Mouse (Mus musculus): ENCODE data around the gene Rtn2. TPM values are rescaled to one million over a fixed set of nuclear protein-coding genes. Genes with fewer than 3 reads are reported as not detected.

Gene Rtn2
- polyA plus RNA-seq, 1 experiment = 14.3 TPM

- H3K9ac ChIP-seq (ENCODE audit: low read depth, poor library complexity, severe bottlenecking) = peak overlapping the region; percentile 22; the same call in 1 of the 2 replicates
- H3K4me1 ChIP-seq (ENCODE audit: control insufficient read depth, insufficient read depth, low read length) = peaks cover 1% of the 10 kb centered on the region
- H3K9me3 ChIP-seq (replicated peaks; ENCODE audit: control insufficient read depth, insufficient read depth, low read length, poor library complexity, severe bottlenecking) = no peaks in the 10 kb centered on the region
- H3K27me3 ChIP-seq (ENCODE audit: control insufficient read depth, insufficient read depth, low read length, poor library complexity, severe bottlenecking) = no peaks in the 10 kb centered on the region
- no peak overlapping the region for H3K27ac ChIP-seq (ENCODE audit: insufficient read depth, low read length)
- no peak for TF ChIP-seq POLR2A (IDR thresholded peaks at IDR 0.05; ENCODE audit: insufficient read depth, low read length)
- TF ChIP-seq CTCF (IDR thresholded peaks at IDR 0.05; ENCODE audit: low read depth, low read length) = no peak
- no peak for TF ChIP-seq EP300 (IDR thresholded peaks at IDR 0.05; ENCODE audit: insufficient read depth, low read depth, low read length)
- H3K4me3 ChIP-seq (ENCODE audit: low read depth, low read length) = peak overlapping the region; percentile 49
- H3K36me3 ChIP-seq (ENCODE audit: control insufficient read depth, insufficient read depth, low read length, poor library complexity, severe bottlenecking) = no peaks in the 10 kb centered on the region
These were observed 22.3 kb downstream of the Rtn2 start for GRCm38 (mm10) chr7:19304501-19305412.

DNA sequence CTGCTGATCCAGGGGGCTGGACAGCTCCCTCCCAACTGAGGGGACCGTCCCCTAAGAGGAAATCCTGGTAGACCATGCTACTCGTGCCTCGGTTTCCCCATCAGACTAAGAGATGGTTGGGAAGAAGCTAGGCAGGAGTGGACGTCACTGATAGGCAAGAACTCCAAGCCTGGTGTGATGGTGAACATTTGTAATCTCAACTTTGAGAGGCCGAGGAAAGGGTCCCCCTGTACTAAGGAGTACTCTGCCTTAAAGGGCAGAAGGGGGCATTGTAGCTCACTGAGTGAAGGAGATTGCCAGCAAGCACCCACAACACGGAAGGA is 22.9 kb downstream of the Rtn2 start:
- Histone ChIP-seq H3K9ac (ENCODE audit: low read depth, poor library complexity, severe bottlenecking) (no peak overlapping the region), H3K4me3 (ENCODE audit: low read depth, low read length) (no peak overlapping the region), H3K27ac (ENCODE audit: insufficient read depth, low read length) (no peak overlapping the region), H3K36me3 (ENCODE audit: control insufficient read depth, insufficient read depth, low read length, poor library complexity, severe bottlenecking) (no peaks in the 10 kb centered on the region), H3K27me3 (ENCODE audit: control insufficient read depth, insufficient read depth, low read length, poor library complexity, severe bottlenecking) (no peaks in the 10 kb centered on the region), H3K9me3 (replicated peaks; ENCODE audit: control insufficient read depth, insufficient read depth, low read length, poor library complexity, severe bottlenecking) (no peaks in the 10 kb centered on the region), H3K4me1 (ENCODE audit: control insufficient read depth, insufficient read depth, low read length) (peaks cover 1% of the 10 kb centered on the region)
- TF ChIP-seq POLR2A (IDR thresholded peaks at IDR 0.05; ENCODE audit: insufficient read depth, low read length) (no peak), CTCF (IDR thresholded peaks at IDR 0.05; ENCODE audit: low read depth, low read length) (no peak)

DNA sequence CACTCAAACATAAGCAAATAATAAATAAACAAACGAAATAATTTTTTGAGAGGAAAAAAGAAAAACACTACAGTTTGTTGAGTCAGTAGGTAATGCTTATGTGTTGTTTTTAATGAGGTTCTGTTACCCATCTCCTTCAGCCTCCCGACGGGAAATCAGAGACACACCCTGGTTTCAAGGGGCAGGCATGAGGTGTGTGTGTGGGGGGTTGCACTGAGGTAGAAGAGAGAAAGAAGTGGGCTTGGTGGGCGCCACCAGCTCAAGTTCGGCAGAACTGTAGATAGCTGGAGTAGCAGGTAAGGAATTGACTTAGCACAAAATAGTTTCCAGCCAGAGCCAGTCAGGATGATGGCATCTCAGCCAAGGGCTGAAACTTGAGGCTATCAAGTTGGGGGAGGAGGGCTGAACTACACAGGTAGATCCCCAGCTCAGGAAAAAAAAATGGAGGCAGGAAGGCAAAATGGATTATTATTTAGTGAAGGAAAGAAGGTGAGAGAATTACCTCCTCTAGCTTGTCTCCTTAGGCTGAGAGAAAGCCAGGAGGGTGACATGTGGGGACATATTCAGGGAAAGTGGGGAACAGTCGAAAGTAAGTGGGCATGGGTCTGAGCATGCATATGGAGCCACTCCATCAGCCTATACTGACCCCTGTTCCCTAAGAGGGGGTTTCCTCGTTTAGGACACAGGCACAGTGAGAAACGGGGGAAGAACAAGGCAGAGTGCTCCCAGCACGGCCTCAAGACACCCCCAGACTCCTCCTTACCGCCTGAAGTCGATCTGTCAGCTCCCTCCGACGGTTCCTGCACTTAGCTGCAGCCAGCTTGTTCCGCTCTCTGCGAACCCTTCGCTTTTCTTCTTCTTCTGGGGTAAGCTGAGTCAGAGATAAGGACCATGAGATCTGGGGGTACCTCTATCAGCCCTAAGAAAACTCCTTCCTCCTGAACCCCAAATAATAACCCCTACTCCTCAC is 23.7 kb downstream of the Rtn2 start:
- H3K4me3 ChIP-seq (ENCODE audit: low read depth, low read length) = no peak overlapping the region
- no peaks in the 10 kb centered on the region for H3K36me3 ChIP-seq (ENCODE audit: control insufficient read depth, insufficient read depth, low read length, poor library complexity, severe bottlenecking)
- no peaks in the 10 kb centered on the region for H3K9me3 ChIP-seq (replicated peaks; ENCODE audit: control insufficient read depth, insufficient read depth, low read length, poor library complexity, severe bottlenecking)
- no peak overlapping the region for H3K27ac ChIP-seq (ENCODE audit: insufficient read depth, low read length)
- H3K27me3 ChIP-seq (ENCODE audit: control insufficient read depth, insufficient read depth, low read length, poor library complexity, severe bottlenecking) = no peaks in the 10 kb centered on the region
- H3K9ac ChIP-seq (ENCODE audit: low read depth, poor library complexity, severe bottlenecking) = no peak overlapping the region
- no peak for TF ChIP-seq CTCF (IDR thresholded peaks at IDR 0.05; ENCODE audit: low read depth, low read length)
- no peak for TF ChIP-seq POLR2A (IDR thresholded peaks at IDR 0.05; ENCODE audit: insufficient read depth, low read length)
- TF ChIP-seq EP300 (IDR thresholded peaks at IDR 0.05; ENCODE audit: insufficient read depth, low read depth, low read length) = no peak
- peaks cover 1% of the 10 kb centered on the region for H3K4me1 ChIP-seq (ENCODE audit: control insufficient read depth, insufficient read depth, low read length)

DNA sequence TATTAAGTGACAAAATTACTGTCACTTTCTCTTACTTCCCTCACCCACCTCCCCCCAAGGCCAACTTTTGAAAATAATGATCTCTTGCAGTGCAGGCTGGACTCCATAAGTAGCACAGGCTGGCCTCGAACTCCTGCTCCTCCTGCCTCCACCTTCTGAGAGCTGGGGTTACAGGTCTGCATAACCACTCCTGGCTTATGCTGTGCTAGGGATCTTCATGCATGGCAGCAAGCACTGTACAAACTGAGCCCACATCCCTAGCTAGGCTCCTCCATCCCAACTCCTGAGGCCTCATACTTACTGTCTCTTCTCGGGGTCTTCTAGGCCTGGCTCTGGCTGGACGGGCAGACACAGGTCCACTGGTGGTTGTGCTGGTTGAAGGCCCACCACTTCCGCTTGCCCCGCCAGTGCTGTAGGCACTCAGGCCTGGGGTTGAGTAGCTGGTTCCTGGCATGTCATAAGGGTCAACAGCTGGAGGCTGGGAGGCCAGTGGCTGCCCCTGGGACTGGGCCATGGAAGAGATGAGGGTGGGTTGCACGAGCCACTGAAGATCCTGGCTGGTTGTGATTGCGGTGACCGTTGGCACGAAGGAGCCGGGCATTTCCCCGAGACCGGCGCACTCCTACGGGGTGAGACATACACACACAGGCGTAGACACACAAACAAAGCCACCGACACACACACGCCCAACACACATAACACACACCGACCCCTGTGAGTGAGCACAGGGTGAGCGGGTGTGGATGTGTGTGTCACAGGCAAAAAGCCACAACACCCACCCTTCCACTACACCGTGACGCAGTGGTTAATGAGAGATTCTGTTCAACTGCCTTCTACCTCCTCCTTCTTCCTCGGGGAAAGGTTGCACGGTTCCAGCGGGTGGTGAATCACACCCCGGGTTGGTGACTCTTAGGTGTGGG is 24.7 kb downstream of the Rtn2 start:
- no peak overlapping the region for H3K4me3 ChIP-seq (ENCODE audit: low read depth, low read length)

GRCm38 (mm10) chr7:19307739-19308453 is 25.5 kb downstream of the Rtn2 start:
- H3K9me3 ChIP-seq (replicated peaks; ENCODE audit: control insufficient read depth, insufficient read depth, low read length, poor library complexity, severe bottlenecking) = no peaks in the 10 kb centered on the region
- H3K27me3 ChIP-seq (ENCODE audit: control insufficient read depth, insufficient read depth, low read length, poor library complexity, severe bottlenecking) = no peaks in the 10 kb centered on the region
- peak overlapping the region; percentile 16; the same call in 1 of the 2 replicates for H3K9ac ChIP-seq (ENCODE audit: low read depth, poor library complexity, severe bottlenecking)
- TF ChIP-seq CTCF (IDR thresholded peaks at IDR 0.05; ENCODE audit: low read depth, low read length) = no peak
- no peak for TF ChIP-seq EP300 (IDR thresholded peaks at IDR 0.05; ENCODE audit: insufficient read depth, low read depth, low read length)
- TF ChIP-seq POLR2A (IDR thresholded peaks at IDR 0.05; ENCODE audit: insufficient read depth, low read length) = no peak
- H3K4me3 ChIP-seq (ENCODE audit: low read depth, low read length) = peak overlapping the region; percentile 81
- peaks cover 1% of the 10 kb centered on the region for H3K4me1 ChIP-seq (ENCODE audit: control insufficient read depth, insufficient read depth, low read length)
- no peaks in the 10 kb centered on the region for H3K36me3 ChIP-seq (ENCODE audit: control insufficient read depth, insufficient read depth, low read length, poor library complexity, severe bottlenecking)
- no peak overlapping the region for H3K27ac ChIP-seq (ENCODE audit: insufficient read depth, low read length)

More for the DNA sequence above, 24.7 kb downstream of the Rtn2 start:
- H3K36me3 ChIP-seq (ENCODE audit: control insufficient read depth, insufficient read depth, low read length, poor library complexity, severe bottlenecking) = no peaks in the 10 kb centered on the region
- no peak overlapping the region for H3K27ac ChIP-seq (ENCODE audit: insufficient read depth, low read length)
- H3K4me1 ChIP-seq (ENCODE audit: control insufficient read depth, insufficient read depth, low read length) = peaks cover 1% of the 10 kb centered on the region
- H3K9me3 ChIP-seq (replicated peaks; ENCODE audit: control insufficient read depth, insufficient read depth, low read length, poor library complexity, severe bottlenecking) = no peaks in the 10 kb centered on the region
- H3K27me3 ChIP-seq (ENCODE audit: control insufficient read depth, insufficient read depth, low read length, poor library complexity, severe bottlenecking) = no peaks in the 10 kb centered on the region
- TF ChIP-seq EP300 (IDR thresholded peaks at IDR 0.05; ENCODE audit: insufficient read depth, low read depth, low read length) (no peak), CTCF (IDR thresholded peaks at IDR 0.05; ENCODE audit: low read depth, low read length) (no peak)
- H3K9ac ChIP-seq (ENCODE audit: low read depth, poor library complexity, severe bottlenecking) = no peak overlapping the region

Measured in ES-Bruce4 (cell line).